Mouse (Mus musculus) MEL (cell line): Measurements from ENCODE around the gene Fkbp5.

Source experiments
- CTCF ChIP-seq, 3 experiments: IDR thresholded peaks in 2 of 3; conservative IDR thresholded peaks in 1 of 3; 2 replicates each; pipeline ENCODE4 v1.5.1; 2011 to 2012; ENCODE audit warnings: low read length in 3 of 3, low read depth in 2 of 3, mild to moderate bottlenecking in 2 of 3, improper control_type of control experiment in 1 of 3, inconsistent platforms in 1 of 3, mixed read lengths in 1 of 3, moderate library complexity in 1 of 3; ENCODE audit not compliant: control insufficient read depth in 1 of 3, insufficient read depth in 1 of 3, poor library complexity in 1 of 3, severe bottlenecking in 1 of 3
- ELF1 ChIP-seq: IDR thresholded peaks from 2 replicates; pipeline ENCODE4 v1.6.1; 2014; ENCODE audit warnings: low read depth, mild to moderate bottlenecking, inconsistent platforms, low read length, improper control_type of control experiment, moderate library complexity
- EP300 ChIP-seq, 2 experiments: IDR thresholded peaks; 2 replicates each; pipeline ENCODE4 v1.6.1; 2011; ENCODE audit warnings: improper control_type of control experiment in 2 of 2, low read length in 2 of 2, low read depth in 1 of 2, mild to moderate bottlenecking in 1 of 2
- MAX ChIP-seq: IDR thresholded peaks from 2 replicates; pipeline ENCODE4 v1.6.1; 2011; ENCODE audit warnings: low read length, improper control_type of control experiment

DNA sequence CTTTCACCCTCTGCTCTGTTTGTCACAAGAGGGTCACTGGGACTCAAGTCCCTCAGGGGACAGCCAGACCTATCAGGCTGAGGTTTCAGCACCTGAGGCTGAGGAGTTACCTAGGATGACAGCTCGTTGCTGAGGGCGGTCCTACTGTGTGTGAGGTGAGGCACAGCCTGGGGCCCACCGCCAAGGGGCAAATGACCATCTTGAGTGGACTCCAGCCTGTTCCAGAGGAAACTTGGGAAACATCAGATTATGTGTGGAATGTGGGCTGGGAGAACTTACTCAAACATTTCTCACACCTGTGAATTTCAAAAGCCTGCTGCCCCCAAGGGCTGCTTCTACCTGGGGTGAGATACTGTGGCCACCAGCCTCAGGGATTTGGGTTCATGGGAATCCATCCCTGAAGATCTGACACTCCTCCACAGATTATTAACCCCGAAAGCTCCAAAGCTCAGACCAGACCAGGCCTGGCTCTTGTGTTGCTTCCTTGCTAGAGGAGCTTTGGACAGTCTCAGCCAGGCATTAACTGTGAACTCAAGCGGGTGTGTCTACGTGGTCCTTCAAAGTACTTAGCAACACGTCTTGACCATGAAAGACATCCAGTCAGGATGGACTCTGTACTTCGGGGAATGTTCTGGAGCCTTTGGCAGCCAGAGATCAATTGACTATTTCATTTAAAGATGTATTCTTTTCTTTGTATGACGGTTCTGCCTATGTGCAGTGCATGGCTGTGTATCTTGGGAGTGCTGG lies 156.6 kb downstream of the Fkbp5 start:
- TF ChIP-seq EP300 (IDR thresholded peaks at IDR 0.05; ENCODE audit: low read depth in 1 of 2, low read length in 2 of 2) (no peak), MAX (no peak), ELF1 (no peak), CTCF (IDR thresholded peaks at IDR 0.05 in 2 of 3, conservative IDR thresholded peaks at IDR 0.05 in 1 of 3; ENCODE audit: control insufficient read depth in 1 of 3, insufficient read depth in 1 of 3, low read depth in 2 of 3, low read length in 3 of 3, poor library complexity in 1 of 3, severe bottlenecking in 1 of 3) (no peak)
